In the genomic region with DNA sequence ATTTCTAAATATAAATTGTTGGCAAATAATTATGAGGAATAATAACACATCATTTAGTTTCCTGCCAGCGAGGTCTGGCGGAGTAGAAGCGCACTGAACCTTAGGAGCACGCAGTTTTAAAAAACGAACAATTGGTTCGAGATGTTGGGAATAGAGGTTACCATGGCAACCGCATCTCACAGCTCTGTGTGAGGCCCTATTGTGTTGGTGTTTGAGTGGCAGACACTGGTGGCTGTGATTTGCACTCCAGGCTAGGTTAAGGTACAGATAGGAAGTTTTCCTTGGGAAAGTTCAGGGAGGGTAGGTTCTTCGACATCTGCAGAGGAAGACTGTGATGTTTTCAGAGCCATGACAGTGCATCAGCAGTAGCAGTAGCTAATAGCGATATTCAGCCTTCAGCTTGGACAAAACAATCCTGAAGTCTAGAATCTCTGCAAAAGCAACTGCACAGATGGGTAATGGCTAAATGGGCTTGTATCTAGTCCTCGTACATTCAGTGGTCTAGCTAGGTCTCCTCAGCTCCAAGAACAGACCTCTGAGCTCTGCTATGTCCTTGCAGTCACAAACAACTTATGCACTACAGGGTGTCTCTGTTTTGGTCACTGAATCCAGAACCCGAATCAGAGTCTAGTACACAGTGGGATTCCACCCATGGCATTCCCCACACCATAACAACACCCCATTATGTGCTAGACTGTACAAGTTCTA, we compare ENCODE assay signal across 10 mouse cellular contexts. TPM values are rescaled to one million over a fixed set of nuclear protein-coding genes. Genes with fewer than 3 reads are reported as not detected.
DNase-seq lines count a peak whose midpoint lies in the region; ATAC-seq lines count a peak whose summit lies in the region.
"Had no signal": no experiment of that assay in that cellular context is flagged by ENCODE, and none has a peak within 500 bp of the region (broad histone marks: within the 10 kb centered on the region; RNA-seq: fewer than 3 reads in every experiment).

No protein-coding gene starts in this region.

- no peaks in the 10 kb centered on the region for H3K27me3 ChIP-seq in neural tube, embryonic 11.5 days (ENCODE audit: control insufficient read depth, insufficient read depth, low read length)
- H3K27me3 ChIP-seq in forebrain, embryonic 16.5 days (replicated peaks; ENCODE audit: control insufficient read depth, insufficient read depth, low read length) = no peaks in the 10 kb centered on the region
- H3K27me3 ChIP-seq in midbrain, embryonic 11.5 days (ENCODE audit: control insufficient read depth, insufficient read depth, low read length) = no peaks in the 10 kb centered on the region
- H3K27me3 ChIP-seq: kidney, embryonic 15.5 days had no signal

- no peak overlapping the region for H3K4me2 ChIP-seq in neural tube, embryonic 11.5 days (ENCODE audit: low read depth)
- H3K4me2 ChIP-seq in forebrain, embryonic 16.5 days (ENCODE audit: low read length) = no peak overlapping the region; the same call in 1 of the 2 replicates
- H3K4me2 ChIP-seq in midbrain, embryonic 11.5 days = no peak overlapping the region
- H3K4me2 ChIP-seq: kidney, embryonic 15.5 days had no signal

- no peaks in the 10 kb centered on the region for H3K9me3 ChIP-seq in neural tube, embryonic 11.5 days (ENCODE audit: control insufficient read depth, low read length)
- H3K9me3 ChIP-seq in forebrain, embryonic 16.5 days (ENCODE audit: control insufficient read depth, low read length) = no peaks in the 10 kb centered on the region
- no peaks in the 10 kb centered on the region for H3K9me3 ChIP-seq in midbrain, embryonic 11.5 days (ENCODE audit: control insufficient read depth, low read length)
- H3K9me3 ChIP-seq: kidney, embryonic 15.5 days had no signal

- peak; percentile 50 for ATAC-seq in neural tube, embryonic 11.5 days (ENCODE audit: insufficient read depth, low FRiP score, low TSS enrichment)
- ATAC-seq in forebrain, embryonic 16.5 days = peak; percentile 92
- ATAC-seq in midbrain, embryonic 11.5 days (ENCODE audit: low FRiP score) = peak; percentile 94

- peak; percentile 53 for DNase-seq in neural tube, embryonic 11.5 days (ENCODE audit: low spot score)
- DNase-seq in neural tube, embryonic 10.5 days (ENCODE audit: extremely low spot score, low spot score) = no peak
- peak; percentile 94 for DNase-seq in midbrain, embryonic 11.5 days (ENCODE audit: low spot score, missing footprints)
- DNase-seq in kidney, adult 11 months = no peak
- DNase-seq in thymus, postnatal 14 days = no peak
- DNase-seq in kidney, adult 9 months = no peak
- DNase-seq: cerebellum, postnatal 36 days; heart, postnatal 4 days had no signal

- H3K4me1 ChIP-seq in neural tube, embryonic 11.5 days (ENCODE audit: control insufficient read depth, insufficient read depth, low read length) = no peaks in the 10 kb centered on the region
- H3K4me1 ChIP-seq in forebrain, embryonic 16.5 days (replicated peaks; ENCODE audit: control insufficient read depth, insufficient read depth, low read length) = peaks cover 4% of the 10 kb centered on the region
- peaks cover 4% of the 10 kb centered on the region; the same call in 1 of the 2 replicates for H3K4me1 ChIP-seq in midbrain, embryonic 11.5 days (ENCODE audit: control insufficient read depth, insufficient read depth, low read length)
- H3K4me1 ChIP-seq: kidney, embryonic 15.5 days had no signal

- no peak overlapping the region for H3K9ac ChIP-seq in neural tube, embryonic 11.5 days (ENCODE audit: low read length)
- H3K9ac ChIP-seq in forebrain, embryonic 16.5 days (replicated peaks; ENCODE audit: low read depth, low read length) = no peak overlapping the region
- no peak overlapping the region for H3K9ac ChIP-seq in midbrain, embryonic 11.5 days (ENCODE audit: low read length)
- H3K9ac ChIP-seq: kidney, embryonic 15.5 days had no signal

- no peak overlapping the region for H3K27ac ChIP-seq in neural tube, embryonic 11.5 days (ENCODE audit: low read depth, low read length)
- peak overlapping the region; percentile 20; the same call in 1 of the 2 replicates for H3K27ac ChIP-seq in forebrain, embryonic 16.5 days (ENCODE audit: low read length)
- H3K27ac ChIP-seq in midbrain, embryonic 11.5 days (ENCODE audit: low read depth, low read length) = 0 out of 2 replicates have a peak overlapping the region, but pooled peaks have one; percentile 7
- H3K27ac ChIP-seq: kidney, embryonic 15.5 days had no signal

- WGBS in neural tube, embryonic 11.5 days = 34% methylated on average over 11 of the region's 11 CpGs
- 25% methylated on average over 11 of the region's 11 CpGs for WGBS in forebrain, embryonic 16.5 days
- 30% methylated on average over 11 of the region's 11 CpGs for WGBS in midbrain, embryonic 11.5 days

- H3K36me3 ChIP-seq in neural tube, embryonic 11.5 days (ENCODE audit: control insufficient read depth, insufficient read depth, low read length) = no peaks in the 10 kb centered on the region
- H3K36me3 ChIP-seq in forebrain, embryonic 16.5 days (ENCODE audit: control insufficient read depth, insufficient read depth) = no peaks in the 10 kb centered on the region
- H3K36me3 ChIP-seq in midbrain, embryonic 11.5 days (ENCODE audit: control insufficient read depth, insufficient read depth, low read length) = no peaks in the 10 kb centered on the region
- H3K36me3 ChIP-seq: kidney, embryonic 15.5 days had no signal

- H3K4me3 ChIP-seq in neural tube, embryonic 11.5 days (ENCODE audit: low read depth, low read length) = no peak overlapping the region
- no peak overlapping the region for H3K4me3 ChIP-seq in forebrain, embryonic 16.5 days (replicated peaks; ENCODE audit: low read length)
- no peak overlapping the region for H3K4me3 ChIP-seq in midbrain, embryonic 11.5 days (ENCODE audit: low read depth, low read length)
- H3K4me3 ChIP-seq: kidney, embryonic 15.5 days had no signal

RNA-seq across cellular contexts. Expression of gene Cpsf6, which starts 46.2 kb away (rescaled TPM):
- 228 and 238 TPM in 2 replicates for polyA plus RNA-seq in neural tube, embryonic 11.5 days (2014; fragmentation: Nextera tagmentation; extraction: Ambion mirVana)
- 203 and 225 TPM in 2 replicates for polyA plus RNA-seq in forebrain, embryonic 16.5 days (2015; fragmentation: Nextera tagmentation; extraction: Ambion mirVana)
- polyA plus RNA-seq in midbrain, embryonic 11.5 days (2014; fragmentation: Nextera tagmentation; extraction: Ambion mirVana) = 235 and 238 TPM in 2 replicates

Comparison
In these comparisons a context has a peak if more than half of its experiments do, and no peak if none do; other contexts are left out.
1. DNase-seq: peak in neural tube, embryonic 11.5 days (single experiment) and midbrain, embryonic 11.5 days (single experiment); none in neural tube, embryonic 10.5 days (single experiment), kidney, adult 11 months (single experiment), thymus, postnatal 14 days (single experiment) and kidney, adult 9 months (single experiment).
2. Peak in every context shown above with its lines, with median percentiles within 50 percentile points of each other: ATAC-seq.